Mouse (Mus musculus): Measurements from ENCODE around the gene Tenm3. TPM values are rescaled to one million over a fixed set of nuclear protein-coding genes. Genes with fewer than 3 reads are reported as not detected.

Tenm3 gene
- total and polyA plus RNA-seq, 3 experiments = 0.03 to 0.08 (median 0.07) TPM

GRCm38 (mm10) chr8:48551370-48551769 is 292.4 kb downstream of the Tenm3 start:
- H3K36me3 ChIP-seq (replicated peaks in 1 of 2; ENCODE audit: control insufficient read depth in 1 of 2, insufficient read depth in 1 of 2, low read length in 1 of 2) = no peaks in the 10 kb centered on the region
- peaks cover 45% of the 10 kb centered on the region for H3K9me3 ChIP-seq (replicated peaks; ENCODE audit: low read length)
- dilution Hi-C loops (cut with MboI; ENCODE audit: extremely low pct_ligation_motif_present, extremely low pct_unique_long_range_greater_than_20kb, low sequenced_read_pairs) = no loop called here
- no peaks in the 10 kb centered on the region for H3K4me1 ChIP-seq (ENCODE audit: control insufficient read depth in 1 of 2, insufficient read depth in 2 of 2)
- H3K27ac ChIP-seq (ENCODE audit: insufficient read depth, low read depth) = no peak overlapping the region
- H3K4me3 ChIP-seq (replicated peaks in 1 of 3; ENCODE audit: low read depth in 2 of 3, low read length in 2 of 3, poor library complexity in 1 of 3) = no peak overlapping the region
- no peaks in the 10 kb centered on the region for H3K79me2 ChIP-seq (replicated peaks; ENCODE audit: control insufficient read depth, extremely low read depth, insufficient read depth, poor library complexity, severe bottlenecking)
- no peak overlapping the region for H3K9ac ChIP-seq (ENCODE audit: insufficient read depth, low read depth)
- no peak overlapping the region for H3K4me2 ChIP-seq (ENCODE audit: insufficient read depth, low read depth, poor library complexity, severe bottlenecking)
- no peak for TF ChIP-seq USF2 (conservative IDR thresholded peaks at IDR 0.05; ENCODE audit: low read depth, low read length)
- no peak for TF ChIP-seq PAX5 (IDR thresholded peaks at IDR 0.05; ENCODE audit: low read length)
- no peak for TF ChIP-seq NRF1 (IDR thresholded peaks at IDR 0.05; ENCODE audit: low read depth, low read length)
- TF ChIP-seq TCF12 (IDR thresholded peaks at IDR 0.05; ENCODE audit: low read depth, low read length) = no peak
- no peak for TF ChIP-seq ZMIZ1 (IDR thresholded peaks at IDR 0.05; ENCODE audit: low read depth, low read length)
- no peak for TF ChIP-seq NELFE (IDR thresholded peaks at IDR 0.05; ENCODE audit: low read depth, low read length)
- no peak for TF ChIP-seq JUND (conservative IDR thresholded peaks at IDR 0.05; ENCODE audit: low read depth, low read length)
- TF ChIP-seq RAD21 (IDR thresholded peaks at IDR 0.05; ENCODE audit: low read depth, low read length) = no peak
- no peak for TF ChIP-seq SIN3A (IDR thresholded peaks at IDR 0.05; ENCODE audit: low read length)
- TF ChIP-seq POLR2A (IDR thresholded peaks at IDR 0.05; ENCODE audit: low read depth, low read length) = no peak
- TF ChIP-seq SMC3 (IDR thresholded peaks at IDR 0.05; ENCODE audit: low read depth, low read length) = no peak
- TF ChIP-seq RCOR1 (conservative IDR thresholded peaks at IDR 0.05; ENCODE audit: low read depth, low read length) = no peak
- no peak for TF ChIP-seq ELF1 (IDR thresholded peaks at IDR 0.05; ENCODE audit: low read depth, low read length)
- no peak for TF ChIP-seq ZC3H11A (IDR thresholded peaks at IDR 0.05; ENCODE audit: low read depth, low read length)
- no peak for TF ChIP-seq MEF2A (IDR thresholded peaks at IDR 0.05; ENCODE audit: borderline replicate concordance, low read depth, low read length)
- TF ChIP-seq CTCF (conservative IDR thresholded peaks at IDR 0.05 in 1 of 2, IDR thresholded peaks at IDR 0.05 in 1 of 2; ENCODE audit: low read depth in 2 of 2, low read length in 2 of 2) = no peak
- no peak for TF ChIP-seq POLR2AphosphoS2 (IDR thresholded peaks at IDR 0.05; ENCODE audit: low read depth, low read length)
- TF ChIP-seq MYC (IDR thresholded peaks at IDR 0.05; ENCODE audit: low read depth, low read length) = no peak
- no peak for TF ChIP-seq MAZ (IDR thresholded peaks at IDR 0.05; ENCODE audit: low read depth, low read length)
- no peak for TF ChIP-seq MAFK (IDR thresholded peaks at IDR 0.05; ENCODE audit: insufficient replicate concordance, low read length)
- in situ Hi-C loops (cut with MboI; ENCODE audit: low pct_ligation_motif_present, low pct_unique_long_range_greater_than_20kb, low sequenced_read_pairs) = no loop called here
- no peaks in the 10 kb centered on the region for H3K27me3 ChIP-seq (replicated peaks)
- DNase-seq (ENCODE audit: extremely low read depth) = no peak

- H3K27ac ChIP-seq (ENCODE audit: insufficient read depth, low read depth) = no peak overlapping the region
- H3K27me3 ChIP-seq (replicated peaks) = no peaks in the 10 kb centered on the region
- no peaks in the 10 kb centered on the region for H3K4me1 ChIP-seq (ENCODE audit: control insufficient read depth in 1 of 2, insufficient read depth in 2 of 2)
- H3K79me2 ChIP-seq (replicated peaks; ENCODE audit: control insufficient read depth, extremely low read depth, insufficient read depth, poor library complexity, severe bottlenecking) = no peaks in the 10 kb centered on the region
- no peak for DNase-seq (ENCODE audit: extremely low read depth)
- peaks cover 44% of the 10 kb centered on the region for H3K9me3 ChIP-seq (replicated peaks; ENCODE audit: low read length)
- H3K9ac ChIP-seq (ENCODE audit: insufficient read depth, low read depth) = no peak overlapping the region
- TF ChIP-seq MYC (IDR thresholded peaks at IDR 0.05; ENCODE audit: low read depth, low read length) = no peak
- TF ChIP-seq MAZ (IDR thresholded peaks at IDR 0.05; ENCODE audit: low read depth, low read length) = no peak
- TF ChIP-seq ELF1 (IDR thresholded peaks at IDR 0.05; ENCODE audit: low read depth, low read length) = no peak
- no peak for TF ChIP-seq CTCF (conservative IDR thresholded peaks at IDR 0.05 in 1 of 2, IDR thresholded peaks at IDR 0.05 in 1 of 2; ENCODE audit: low read depth in 2 of 2, low read length in 2 of 2)
- TF ChIP-seq IRF4 (IDR thresholded peaks at IDR 0.05; ENCODE audit: low read depth, low read length) = no peak
- no peak for TF ChIP-seq NELFE (IDR thresholded peaks at IDR 0.05; ENCODE audit: low read depth, low read length)
- TF ChIP-seq SIN3A (IDR thresholded peaks at IDR 0.05; ENCODE audit: low read length) = no peak
- TF ChIP-seq RCOR1 (conservative IDR thresholded peaks at IDR 0.05; ENCODE audit: low read depth, low read length) = no peak
- TF ChIP-seq MAFK (IDR thresholded peaks at IDR 0.05; ENCODE audit: insufficient replicate concordance, low read length) = no peak
- TF ChIP-seq JUN (IDR thresholded peaks at IDR 0.05; ENCODE audit: insufficient read depth, low read depth, low read length) = no peak
- no peak for TF ChIP-seq SMC3 (IDR thresholded peaks at IDR 0.05; ENCODE audit: low read depth, low read length)
- in situ Hi-C loops (cut with MboI; ENCODE audit: low pct_ligation_motif_present, low pct_unique_long_range_greater_than_20kb, low sequenced_read_pairs) (loop anchor here (25.0 kb wide), 1 partner anchor 337 kb away; no protein-coding TSS in a partner anchor), dilution Hi-C loops (cut with MboI; ENCODE audit: extremely low pct_ligation_motif_present, extremely low pct_unique_long_range_greater_than_20kb, low sequenced_read_pairs) (no loop called here)
- H3K4me3 ChIP-seq (replicated peaks in 1 of 3; ENCODE audit: low read depth in 2 of 3, low read length in 2 of 3, poor library complexity in 1 of 3) = no peak overlapping the region
- H3K4me2 ChIP-seq (ENCODE audit: insufficient read depth, low read depth, poor library complexity, severe bottlenecking) = no peak overlapping the region
- no peaks in the 10 kb centered on the region for H3K36me3 ChIP-seq (replicated peaks in 1 of 2; ENCODE audit: control insufficient read depth in 1 of 2, insufficient read depth in 1 of 2, low read length in 1 of 2)
Observed at GRCm38 (mm10) chr8:48548908-48549307, 294.8 kb downstream of the Tenm3 start.

Measured in CH12.LX (cell line).